9 mouse cellular contexts compared by ENCODE assay signal in the genomic region with DNA sequence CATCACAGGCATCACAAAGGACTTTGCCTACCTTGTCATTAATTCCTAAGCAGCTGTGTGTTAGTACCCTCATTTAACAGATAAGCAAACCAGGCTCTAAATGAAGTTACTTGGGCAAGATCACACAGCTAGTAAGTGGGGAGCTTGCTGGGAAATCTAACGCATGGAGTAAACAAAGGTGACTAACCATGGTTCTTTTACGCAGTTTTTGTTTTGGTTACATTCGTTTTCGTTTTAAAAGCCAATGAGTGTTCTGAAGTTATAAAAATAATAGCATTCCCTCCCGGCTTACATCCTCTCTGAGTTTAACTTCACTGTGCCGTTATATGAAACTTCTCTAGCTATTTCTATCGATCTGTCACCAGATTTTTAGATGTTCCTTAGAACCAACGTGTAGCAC. TPM values are rescaled to one million over a fixed set of nuclear protein-coding genes. Genes with fewer than 3 reads are reported as not detected.
DNase-seq lines count a peak whose midpoint lies in the region; ATAC-seq and TF ChIP-seq lines count a peak whose summit lies in the region.
"Had no signal": no experiment of that assay in that cellular context is flagged by ENCODE, and none has a peak within 500 bp of the region (broad histone marks: within the 10 kb centered on the region; RNA-seq: fewer than 3 reads in every experiment).

No protein-coding gene starts in this region.

- intact Hi-C loops in gastrocnemius, adult 2 months (cut with DNase I) = no loop called here

- peaks cover 6% of the 10 kb centered on the region for H3K27me3 ChIP-seq in hindbrain, embryonic 11.5 days (ENCODE audit: control insufficient read depth, insufficient read depth, low read length)
- peaks cover 24% of the 10 kb centered on the region for H3K27me3 ChIP-seq in liver, postnatal 0 days (ENCODE audit: insufficient read depth, low read length)

- H3K27ac ChIP-seq in gastrocnemius, adult 2 months = no peak overlapping the region
- no peak overlapping the region for H3K27ac ChIP-seq in hindbrain, embryonic 11.5 days (ENCODE audit: low read depth, low read length)
- no peak overlapping the region for H3K27ac ChIP-seq in liver, postnatal 0 days (ENCODE audit: low read depth)

- ATAC-seq in hindbrain, embryonic 11.5 days (ENCODE audit: low FRiP score) = no peak
- ATAC-seq in liver, postnatal 0 days = no peak

- no peak for TF ChIP-seq CTCF in gastrocnemius, adult 2 months (IDR thresholded peaks at IDR 0.05)
- no peak for TF ChIP-seq CTCF in liver, postnatal 0 days (IDR thresholded peaks at IDR 0.05; ENCODE audit: low read depth)

- DNase-seq in gastrocnemius, adult 2 months = no peak
- no peak for DNase-seq in gastrocnemius, postnatal 10 days
- peak; percentile 33 for DNase-seq in CD4-positive helper T cell, adult 2 months (ENCODE audit: low read depth, low spot score)
- peak; percentile 28 for DNase-seq in hindbrain, embryonic 11.5 days (ENCODE audit: low spot score)
- DNase-seq in liver, postnatal 0 days = no peak
- no peak for DNase-seq in Muller cell, postnatal 12 days (ENCODE audit: inconsistent ontology term)
- DNase-seq in cerebellum, adult 9-10 months = no peak
- DNase-seq in spleen, postnatal 10 days (ENCODE audit: low spot score in 2 of 2) = no peak

- peak overlapping the region; percentile 74 for H3K4me2 ChIP-seq in hindbrain, embryonic 11.5 days (replicated peaks; ENCODE audit: low read depth, low read length)
- H3K4me2 ChIP-seq in liver, postnatal 0 days (ENCODE audit: low read depth, low read length) = peak overlapping the region; percentile 90

- WGBS in hindbrain, embryonic 11.5 days = 19% methylated on average over 8 of the region's 8 CpGs
- WGBS in liver, postnatal 0 days (ENCODE audit: insufficient replicate concordance) = 18% methylated on average over 8 of the region's 8 CpGs

- H3K9ac ChIP-seq in hindbrain, embryonic 11.5 days (ENCODE audit: low read depth, low read length) = no peak overlapping the region
- H3K9ac ChIP-seq in liver, postnatal 0 days (replicated peaks) = no peak overlapping the region

- TF ChIP-seq EP300 in liver, postnatal 0 days (IDR thresholded peaks at IDR 0.05; ENCODE audit: low read depth) = no peak

- H3K36me3 ChIP-seq in hindbrain, embryonic 11.5 days (ENCODE audit: control insufficient read depth, insufficient read depth, low read length) = no peaks in the 10 kb centered on the region
- no peaks in the 10 kb centered on the region for H3K36me3 ChIP-seq in liver, postnatal 0 days (replicated peaks; ENCODE audit: insufficient read depth, low read length)

- H3K9me3 ChIP-seq in hindbrain, embryonic 11.5 days (ENCODE audit: control insufficient read depth, low read length) = no peaks in the 10 kb centered on the region
- no peaks in the 10 kb centered on the region for H3K9me3 ChIP-seq in liver, postnatal 0 days (ENCODE audit: low read length)

- H3K4me3 ChIP-seq in gastrocnemius, adult 2 months = peak overlapping the region; percentile 71
- H3K4me3 ChIP-seq in hindbrain, embryonic 11.5 days (ENCODE audit: low read depth, low read length) = peak overlapping the region; percentile 46
- peak overlapping the region; percentile 54 for H3K4me3 ChIP-seq in liver, postnatal 0 days (ENCODE audit: low read depth, low read length)
- H3K4me3 ChIP-seq: myocyte had no signal

- no peaks in the 10 kb centered on the region for H3K4me1 ChIP-seq in hindbrain, embryonic 11.5 days (replicated peaks; ENCODE audit: control insufficient read depth, insufficient read depth, low read length)
- peaks cover 12% of the 10 kb centered on the region for H3K4me1 ChIP-seq in liver, postnatal 0 days (ENCODE audit: insufficient read depth)

RNA-seq across cellular contexts. Expression of a gene that starts 10.9 kb away (rescaled TPM):
- 10 to 100 TPM; 30.2 to 31.2 TPM for total RNA-seq in gastrocnemius, adult 2 months (2021)
- 10 to 100 TPM; 29.4 to 36.0 TPM for total RNA-seq in gastrocnemius, postnatal 10 days (2021)
- polyA plus RNA-seq in hindbrain, embryonic 11.5 days (2014; fragmentation: Nextera tagmentation; extraction: Ambion mirVana) = 84.5 and 87.5 TPM in 2 replicates
- 15.1 and 15.9 TPM in 2 replicates for polyA plus RNA-seq in liver, postnatal 0 days (2015; fragmentation: Nextera tagmentation; extraction: Ambion mirVana)

RNA-seq across cellular contexts. Expression of a gene that starts 19.8 kb away (rescaled TPM):
- 10 to 100 TPM; 18.6 to 24.2 TPM for total RNA-seq in gastrocnemius, adult 2 months (2021)
- 10 to 100 TPM; 24.5 to 28.8 TPM for total RNA-seq in gastrocnemius, postnatal 10 days (2021)
- polyA plus RNA-seq in hindbrain, embryonic 11.5 days (2014; fragmentation: Nextera tagmentation; extraction: Ambion mirVana) = 26.1 and 36.1 TPM in 2 replicates
- polyA plus RNA-seq in liver, postnatal 0 days (2015; fragmentation: Nextera tagmentation; extraction: Ambion mirVana) = 10.7 and 11.2 TPM in 2 replicates

Comparison
In these comparisons a context has a peak if more than half of its experiments do, and no peak if none do; other contexts are left out.
1. DNase-seq: peak in CD4-positive helper T cell, adult 2 months (single experiment) and hindbrain, embryonic 11.5 days (single experiment); none in gastrocnemius, adult 2 months (single experiment), gastrocnemius, postnatal 10 days (single experiment), liver, postnatal 0 days (single experiment), Muller cell, postnatal 12 days (single experiment), cerebellum, adult 9-10 months (single experiment) and spleen, postnatal 10 days (0 of 2).
2. Peak in every context shown above with its lines, with median percentiles within 50 percentile points of each other: H3K4me3 ChIP-seq.